Mouse (Mus musculus) kidney, embryonic 15.5 days (tissue): ENCODE data around the gene Anp32e. TPM values are rescaled to one million over a fixed set of nuclear protein-coding genes. Genes with fewer than 3 reads are reported as not detected.
"Not testable (repeated sequence)": the region's sequence is repeated elsewhere in the genome, so short reads cannot be mapped to it uniquely, and the experiment has no call there.

Experiments used
- ATAC-seq: fragments of 200-750 bp; cut with Nextera tagmentation; replicated peaks from 2 replicates; pipeline ENCODE4 v1.8.0; 2017; ENCODE audit warnings: moderate TSS enrichment; ENCODE audit not compliant: low FRiP score
- H3K27ac ChIP-seq: fragments of 300-500 bp; sonication (generic); 2 replicates; pipeline ENCODE4 v1.5.1; 2015; ENCODE audit warnings: mild to moderate bottlenecking, inconsistent platforms
- H3K27me3 ChIP-seq: fragments of 300-500 bp; sonication (generic); 2 replicates; pipeline ENCODE4 v1.6.1; 2015; ENCODE audit warnings: inconsistent platforms
- H3K36me3 ChIP-seq: fragments of 300-500 bp; sonication (generic); 2 replicates; pipeline ENCODE4 v1.6.1; 2015; ENCODE audit warnings: inconsistent platforms
- H3K4me1 ChIP-seq: fragments of 300-500 bp; sonication (generic); 2 replicates; pipeline ENCODE4 v1.6.1; 2015; ENCODE audit warnings: inconsistent platforms
- H3K4me2 ChIP-seq: fragments of 300-500 bp; sonication (generic); 2 replicates; pipeline ENCODE4 v1.6.1; 2015; ENCODE audit warnings: moderate library complexity, mild to moderate bottlenecking, inconsistent platforms
- H3K4me3 ChIP-seq: fragments of 300-500 bp; sonication (generic); replicated peaks from 2 replicates; pipeline ENCODE4 v1.5.1; 2015; ENCODE audit warnings: mild to moderate bottlenecking, inconsistent platforms
- H3K9ac ChIP-seq: fragments of 300-500 bp; sonication (generic); 2 replicates; pipeline ENCODE4 v1.6.1; 2015; ENCODE audit warnings: mild to moderate bottlenecking, inconsistent platforms
- H3K9me3 ChIP-seq: fragments of 300-500 bp; sonication (generic); replicated peaks from 2 replicates; pipeline ENCODE4 v1.6.1; 2016; ENCODE audit warnings: inconsistent platforms
- WGBS: fragments of 180-500 bp; shearing (Covaris S2); methylation state at CpG from one replicate; pipeline ENCODE4 v1.1.7; 2015; ENCODE audit warnings: mixed read lengths; 5-methylcytosine and 5-hydroxymethylcytosine counted together
- polyA plus RNA-seq: library from polyadenylated mRNA; unstranded; fragments of >200 nt; fragmentation: Nextera tagmentation; extraction: Ambion mirVana; gene quantifications from 2 replicates; pipeline ENCODE4 v1.2.1, GENCODE M21; 2015

Anp32e gene
- polyA plus RNA-seq, 1 experiment from 2014 or later = 247 TPM

DNA sequence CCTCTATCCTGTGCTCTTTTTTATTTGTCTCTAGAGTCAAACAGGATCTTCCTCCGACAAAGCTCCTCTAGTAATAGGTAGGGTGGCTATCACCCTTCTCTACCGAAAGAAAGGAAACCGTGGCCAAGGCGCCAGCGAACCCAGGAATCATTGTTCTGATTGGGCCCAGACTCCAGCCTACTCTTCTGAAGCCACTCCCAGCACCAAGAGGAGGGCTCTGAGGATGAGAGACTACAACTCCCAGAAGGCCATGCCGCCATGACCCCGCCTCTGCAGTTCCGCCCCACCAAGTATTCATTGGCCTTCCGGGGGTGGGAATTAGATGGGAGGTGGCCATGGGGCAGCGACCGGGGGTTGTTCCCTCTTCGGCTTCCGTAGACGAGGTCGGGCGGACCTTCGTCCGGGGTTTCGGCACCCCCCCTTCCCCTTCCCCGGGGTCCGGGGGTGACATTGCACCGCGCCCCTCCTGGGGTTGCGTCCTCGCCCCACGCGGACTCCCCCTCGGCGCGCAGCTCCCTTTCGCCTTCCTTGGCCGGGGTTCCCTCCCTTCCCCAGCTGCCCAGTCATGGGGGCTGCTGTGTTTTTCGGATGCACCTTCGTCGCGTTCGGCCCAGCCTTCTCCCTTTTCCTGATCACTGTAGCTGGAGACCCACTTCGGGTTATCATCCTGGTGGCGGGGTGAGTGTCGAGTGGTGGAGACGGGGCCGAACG lies 35.3 kb upstream of the Anp32e start, which contains the start of gene Aph1a:
TSS of gene Aph1a (plus strand) at position 364 of the 711 bp plus-strand sequence.
- H3K4me3 ChIP-seq = peak within 1 kb of the TSS; percentile 73
- WGBS = under 1% methylated on average over 31 of the region's 43 CpGs

DNA sequence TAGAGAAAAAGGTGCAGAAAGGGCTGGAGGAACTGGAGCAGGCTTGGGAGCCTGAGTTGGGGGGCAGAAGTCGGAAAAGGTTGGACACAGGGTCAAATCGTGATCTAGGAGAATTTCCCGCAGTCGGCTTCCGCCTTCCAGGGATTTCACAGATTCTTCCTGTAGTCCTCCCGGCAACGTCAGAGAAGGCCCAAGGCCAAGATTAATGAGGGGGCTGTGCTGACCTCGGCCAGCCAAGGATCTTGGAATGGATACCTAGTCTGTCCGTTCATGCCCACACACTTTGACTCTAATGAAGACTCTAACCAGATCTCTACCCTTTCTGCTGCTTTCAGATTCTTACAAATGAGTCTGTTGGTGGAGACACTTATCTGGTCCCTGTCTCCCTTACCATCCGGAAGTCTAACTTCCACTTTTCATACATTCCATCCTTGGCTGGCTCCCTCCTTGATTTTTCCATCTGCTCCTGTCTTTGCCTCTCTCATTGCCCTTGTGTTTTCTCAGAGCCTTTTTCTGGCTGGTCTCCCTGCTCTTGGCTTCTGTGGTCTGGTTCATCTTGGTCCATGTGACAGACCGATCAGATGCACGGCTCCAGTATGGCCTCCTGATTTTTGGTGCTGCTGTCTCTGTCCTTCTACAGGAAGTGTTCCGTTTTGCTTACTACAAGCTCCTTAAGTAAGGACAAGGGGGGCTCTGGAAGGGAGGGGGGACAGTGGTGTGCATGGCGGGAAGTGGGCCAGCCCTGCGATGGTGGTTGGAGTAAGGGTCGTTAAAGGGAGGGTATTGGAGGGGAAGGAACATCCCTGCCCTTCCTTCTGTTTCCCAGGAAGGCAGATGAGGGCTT lies 34.5 kb upstream of the Anp32e start:
- H3K27me3 ChIP-seq = no peaks in the 10 kb centered on the region
- H3K4me2 ChIP-seq = peak overlapping the region; percentile 72
- peaks cover 18% of the 10 kb centered on the region for H3K36me3 ChIP-seq
- 4% methylated on average over 16 of the region's 16 CpGs for WGBS
- peak overlapping the region; percentile 93 for H3K27ac ChIP-seq
- H3K9me3 ChIP-seq = no peaks in the 10 kb centered on the region
- H3K4me1 ChIP-seq = peaks cover 48% of the 10 kb centered on the region
- H3K9ac ChIP-seq = peak overlapping the region; percentile 69
- ATAC-seq = peak; percentile 23; the same call in 1 of the 2 replicates
- H3K4me3 ChIP-seq = peak overlapping the region; percentile 73

More for the DNA sequence above, 35.3 kb upstream of the Anp32e start, which contains the start of gene Aph1a:
- Histone ChIP-seq H3K27ac (peak within 1 kb of the TSS; percentile 93), H3K9ac (peak within 1 kb of the TSS; percentile 69), H3K36me3 (peaks cover 18% of the 10 kb centered on the region), H3K4me1 (peaks cover 40% of the 10 kb centered on the region), H3K4me2 (peak within 1 kb of the TSS; percentile 72)
- H3K27me3 ChIP-seq, H3K9me3 ChIP-seq: not testable (repeated sequence)
- ATAC-seq = peak; percentile 96

DNA sequence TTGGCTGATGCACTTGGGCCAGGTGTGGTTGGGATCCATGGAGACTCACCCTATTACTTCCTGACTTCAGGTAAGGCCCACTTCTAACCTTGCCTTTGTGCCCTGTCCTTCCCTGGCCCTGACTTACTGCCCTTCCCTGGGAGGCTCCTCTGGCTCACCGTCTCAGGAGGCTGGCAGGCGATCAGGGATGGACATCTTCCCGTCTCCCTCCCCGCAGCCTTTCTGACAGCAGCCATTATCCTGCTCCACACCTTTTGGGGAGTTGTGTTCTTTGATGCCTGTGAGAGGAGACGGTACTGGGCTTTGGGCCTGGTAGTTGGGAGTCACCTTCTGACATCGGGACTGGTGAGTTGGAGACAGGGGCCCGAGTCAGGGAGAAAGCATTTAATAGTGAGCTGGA lies 33.5 kb upstream of the Anp32e start:
- ATAC-seq, H3K27ac ChIP-seq, H3K9ac ChIP-seq, H3K9me3 ChIP-seq, H3K27me3 ChIP-seq: not testable (repeated sequence)
- Histone ChIP-seq H3K4me1 (peaks cover 52% of the 10 kb centered on the region), H3K36me3 (peaks cover 18% of the 10 kb centered on the region), H3K4me2 (peak overlapping the region; percentile 72; the same call in 1 of the 2 replicates), H3K4me3 (0 out of 2 replicates have a peak overlapping the region, but pooled peaks have one; percentile 73)
- WGBS = 81% methylated on average over 7 of the region's 7 CpGs

DNA sequence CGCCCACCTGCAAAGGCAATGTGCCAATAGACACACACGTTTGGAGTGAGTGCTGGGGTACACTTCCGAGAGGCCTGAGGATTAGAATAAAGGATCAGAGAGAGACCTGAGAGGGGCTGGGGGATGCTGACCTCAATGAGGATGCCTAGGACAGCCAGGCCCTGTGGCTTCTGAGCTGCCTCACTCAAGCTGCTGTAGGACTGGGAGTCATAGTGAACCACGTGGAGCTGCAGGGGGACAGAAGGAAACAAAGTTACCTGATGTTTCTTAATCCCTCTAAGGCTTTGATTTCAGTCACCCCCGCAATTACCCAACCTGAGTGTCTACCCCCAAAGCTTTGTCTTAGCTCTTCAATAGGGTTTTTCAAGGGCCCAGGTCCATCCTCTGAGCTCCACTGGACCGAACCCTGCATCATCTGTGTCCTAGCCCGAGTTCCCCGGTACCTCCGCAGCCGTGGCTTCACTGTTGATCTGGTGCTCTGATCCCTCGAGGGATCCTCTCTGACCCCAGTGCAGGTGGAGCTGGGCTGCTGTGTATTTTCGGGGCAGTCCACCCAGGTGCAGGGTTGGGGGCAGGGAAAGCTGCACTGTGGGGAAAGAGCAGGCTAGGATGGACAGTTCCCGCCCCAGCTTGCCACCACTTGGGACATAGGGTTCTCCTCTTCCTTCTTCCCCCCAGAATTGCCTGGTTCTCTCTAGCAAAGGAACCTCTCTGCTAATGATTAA lies 29.1 kb upstream of the Anp32e start:
- Histone ChIP-seq H3K4me1 (peaks cover 58% of the 10 kb centered on the region), H3K36me3 (peaks cover 18% of the 10 kb centered on the region), H3K9me3 (no peaks in the 10 kb centered on the region), H3K27me3 (peaks cover 8% of the 10 kb centered on the region; the same call in 1 of the 2 replicates), H3K27ac (0 out of 2 replicates have a peak overlapping the region, but pooled peaks have one; percentile 6), H3K4me2 (no peak overlapping the region), H3K4me3 (no peak overlapping the region), H3K9ac (no peak overlapping the region)
- WGBS = 74% methylated on average over 13 of the region's 13 CpGs
- ATAC-seq = no peak

DNA sequence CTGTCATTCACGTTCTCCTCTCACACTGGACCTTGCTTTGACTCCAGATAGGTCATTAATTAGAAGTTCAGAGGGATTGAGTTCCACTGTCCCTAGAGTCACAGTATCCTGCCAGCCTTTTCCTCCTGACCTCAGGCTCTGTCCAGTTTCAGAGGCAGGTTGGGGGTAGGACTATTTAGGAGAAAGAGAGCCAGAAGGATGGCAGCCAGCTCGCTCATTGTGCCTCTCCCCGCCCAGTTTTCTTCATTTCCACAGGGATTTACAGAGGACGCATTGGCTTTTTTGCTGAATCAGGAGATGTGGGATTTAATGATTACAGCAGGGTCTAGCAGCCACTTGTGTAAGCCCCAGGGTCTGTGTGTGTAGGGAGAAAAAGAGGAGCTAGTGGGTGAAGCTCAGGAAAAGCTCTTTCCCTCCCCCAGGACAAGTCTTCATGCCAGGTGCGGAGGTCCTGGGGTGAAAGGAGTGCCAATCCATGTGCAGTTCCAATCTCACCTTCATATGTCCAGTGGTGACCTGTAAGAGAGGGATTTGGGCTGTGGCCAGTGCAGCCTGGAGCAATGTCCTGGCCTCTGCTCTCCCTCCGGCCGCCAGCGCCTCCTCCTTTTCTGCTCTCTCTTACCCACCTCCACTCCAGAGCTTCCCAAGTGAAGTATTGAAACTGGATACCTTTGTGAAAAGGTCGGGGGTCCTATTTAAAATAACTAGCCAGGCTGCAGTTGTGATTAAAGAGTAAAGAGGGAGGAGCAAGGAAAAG lies 27.3 kb upstream of the Anp32e start:
- no peaks in the 10 kb centered on the region for H3K9me3 ChIP-seq
- no peak overlapping the region for H3K4me3 ChIP-seq
- H3K36me3 ChIP-seq = peaks cover 12% of the 10 kb centered on the region; the same call in 1 of the 2 replicates
- H3K27ac ChIP-seq = peak overlapping the region; percentile 65
- no peak for ATAC-seq
- H3K4me1 ChIP-seq = peaks cover 71% of the 10 kb centered on the region
- 35% methylated on average over 9 of the region's 9 CpGs for WGBS
- H3K9ac ChIP-seq = no peak overlapping the region; the same call in 1 of the 2 replicates
- peaks cover 12% of the 10 kb centered on the region; the same call in 1 of the 2 replicates for H3K27me3 ChIP-seq
- peak overlapping the region; percentile 76 for H3K4me2 ChIP-seq

DNA sequence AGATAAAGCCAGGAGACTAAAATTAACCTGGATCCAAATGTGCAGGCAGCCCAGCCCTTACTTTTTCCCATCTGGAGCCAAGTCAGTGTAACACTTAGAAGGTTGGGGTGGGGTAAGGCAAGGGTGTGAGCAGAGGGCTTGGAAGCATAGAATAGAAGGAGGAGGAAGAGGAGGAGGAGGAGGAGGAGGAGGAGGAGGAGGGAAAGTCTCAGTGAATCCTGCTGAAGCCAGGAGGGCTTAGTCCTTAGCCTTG lies 26.7 kb upstream of the Anp32e start:
- peak overlapping the region; percentile 76 for H3K4me2 ChIP-seq
- no peak for ATAC-seq
- H3K36me3 ChIP-seq = peaks cover 12% of the 10 kb centered on the region; the same call in 1 of the 2 replicates
- peaks cover 12% of the 10 kb centered on the region; the same call in 1 of the 2 replicates for H3K27me3 ChIP-seq
- H3K27ac ChIP-seq = peak overlapping the region; percentile 72
- H3K9ac ChIP-seq = no peak overlapping the region
- no peak overlapping the region for H3K4me3 ChIP-seq
- no peaks in the 10 kb centered on the region for H3K9me3 ChIP-seq
- H3K4me1 ChIP-seq = peaks cover 76% of the 10 kb centered on the region

DNA sequence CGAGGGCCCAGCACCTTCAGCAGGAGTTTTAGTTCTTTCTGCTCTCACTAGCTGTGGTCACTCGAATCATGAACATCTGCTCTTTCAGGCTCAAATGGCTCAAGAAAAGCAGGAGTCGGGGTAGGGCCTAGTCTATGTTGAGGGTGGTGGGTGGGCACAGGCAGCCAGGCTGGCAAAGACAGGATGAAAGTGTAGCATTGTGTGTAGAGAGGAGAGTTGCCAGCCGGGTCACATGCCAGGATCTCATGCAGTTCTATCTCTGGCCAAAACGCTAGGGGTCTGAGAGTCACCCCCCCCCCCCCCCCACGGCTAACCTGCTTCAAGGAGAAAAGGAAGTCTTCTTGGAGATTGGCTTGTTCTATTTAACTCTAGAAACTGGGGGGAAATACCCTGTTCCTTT lies 26.4 kb upstream of the Anp32e start:
- no peak for ATAC-seq
- Histone ChIP-seq H3K27me3 (peaks cover 12% of the 10 kb centered on the region), H3K4me1 (peaks cover 77% of the 10 kb centered on the region), H3K4me3 (no peak overlapping the region), H3K9ac (no peak overlapping the region), H3K36me3 (peaks cover 9% of the 10 kb centered on the region; the same call in 1 of the 2 replicates), H3K4me2 (peak overlapping the region; percentile 76), H3K9me3 (no peaks in the 10 kb centered on the region), H3K27ac (peak overlapping the region; percentile 72)
- WGBS = 21% methylated on average over 6 of the region's 6 CpGs

DNA sequence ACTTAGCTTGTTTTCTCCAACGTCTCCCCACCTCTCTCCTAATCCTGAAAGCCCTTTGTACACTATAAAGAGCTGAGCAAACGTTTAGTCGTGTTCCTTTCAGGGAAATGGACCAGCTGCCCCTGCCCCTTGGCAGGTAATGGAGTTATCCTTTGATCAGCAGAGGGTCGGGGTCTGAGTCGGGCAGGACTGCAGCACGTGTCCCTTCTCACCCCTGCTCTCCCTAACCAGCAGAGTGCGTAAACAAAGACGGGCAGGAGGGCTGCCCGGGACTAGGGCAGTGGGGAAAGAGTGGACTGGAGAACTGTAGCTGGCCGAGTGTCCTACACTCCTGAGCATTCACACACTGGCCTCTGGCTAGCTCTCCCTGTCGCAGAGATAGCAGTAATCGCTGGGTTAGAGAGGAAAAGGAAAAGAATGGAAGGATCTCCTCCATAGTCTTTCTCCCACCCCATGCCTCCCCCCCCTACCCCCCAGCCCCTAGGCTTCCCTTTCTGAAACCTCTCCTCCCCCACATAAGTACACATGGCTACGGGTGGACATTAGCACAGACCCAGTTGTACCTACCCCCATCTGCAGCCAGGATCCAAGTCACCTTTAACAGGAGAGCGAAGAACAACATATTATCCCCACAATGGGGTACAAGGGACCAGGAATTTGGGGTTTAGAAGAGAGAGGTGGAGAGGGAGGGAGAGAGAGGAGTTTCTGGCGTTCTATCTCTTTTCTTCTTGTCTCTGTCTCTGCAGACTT lies 25.1 kb upstream of the Anp32e start:
- WGBS = 3% methylated on average over 14 of the region's 15 CpGs
- no peaks in the 10 kb centered on the region for H3K9me3 ChIP-seq
- peak overlapping the region; percentile 36; the same call in 1 of the 2 replicates for H3K9ac ChIP-seq
- peaks cover 75% of the 10 kb centered on the region for H3K4me1 ChIP-seq
- H3K4me3 ChIP-seq = peak overlapping the region; percentile 38
- H3K27ac ChIP-seq = peak overlapping the region; percentile 64; the same call in 1 of the 2 replicates
- peak; percentile 47 for ATAC-seq
- H3K36me3 ChIP-seq = no peaks in the 10 kb centered on the region
- H3K27me3 ChIP-seq = peaks cover 12% of the 10 kb centered on the region
- peak overlapping the region; percentile 76 for H3K4me2 ChIP-seq

DNA sequence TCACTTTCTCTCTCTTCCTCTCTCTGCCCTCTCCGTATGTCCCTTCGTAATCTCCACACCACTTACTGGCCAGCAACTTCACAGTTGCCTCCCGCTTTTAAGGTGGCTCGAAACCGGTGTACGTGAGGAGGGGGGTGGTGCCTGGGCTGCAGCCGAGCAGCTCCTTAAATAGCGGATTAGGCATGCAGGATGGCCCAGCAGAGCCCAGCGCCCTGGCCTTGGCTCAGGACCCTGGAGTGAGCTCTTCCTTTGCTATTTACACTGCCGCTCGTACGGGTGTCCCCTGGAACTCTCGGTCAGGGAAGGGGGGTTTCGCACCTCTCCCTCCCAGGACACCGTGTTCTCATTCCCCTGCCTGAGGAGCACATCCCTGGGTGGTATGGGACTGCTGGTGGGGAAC lies 24.5 kb upstream of the Anp32e start, which contains the start of gene Car14:
TSS of gene Car14 (minus strand) at position 124 of the 400 bp plus-strand sequence.
- Histone ChIP-seq H3K36me3 (no peaks in the 10 kb centered on the region), H3K9me3 (no peaks in the 10 kb centered on the region), H3K4me2 (peak within 1 kb of the TSS; percentile 76), H3K27me3 (peaks cover 12% of the 10 kb centered on the region), H3K4me1 (peaks cover 68% of the 10 kb centered on the region), H3K9ac (peak within 1 kb of the TSS; percentile 36), H3K27ac (peak within 1 kb of the TSS; percentile 64), H3K4me3 (peak within 1 kb of the TSS; percentile 38)
- peak; percentile 33; the same call in 1 of the 2 replicates for ATAC-seq
- WGBS = under 1% methylated on average over 15 of the region's 15 CpGs

DNA sequence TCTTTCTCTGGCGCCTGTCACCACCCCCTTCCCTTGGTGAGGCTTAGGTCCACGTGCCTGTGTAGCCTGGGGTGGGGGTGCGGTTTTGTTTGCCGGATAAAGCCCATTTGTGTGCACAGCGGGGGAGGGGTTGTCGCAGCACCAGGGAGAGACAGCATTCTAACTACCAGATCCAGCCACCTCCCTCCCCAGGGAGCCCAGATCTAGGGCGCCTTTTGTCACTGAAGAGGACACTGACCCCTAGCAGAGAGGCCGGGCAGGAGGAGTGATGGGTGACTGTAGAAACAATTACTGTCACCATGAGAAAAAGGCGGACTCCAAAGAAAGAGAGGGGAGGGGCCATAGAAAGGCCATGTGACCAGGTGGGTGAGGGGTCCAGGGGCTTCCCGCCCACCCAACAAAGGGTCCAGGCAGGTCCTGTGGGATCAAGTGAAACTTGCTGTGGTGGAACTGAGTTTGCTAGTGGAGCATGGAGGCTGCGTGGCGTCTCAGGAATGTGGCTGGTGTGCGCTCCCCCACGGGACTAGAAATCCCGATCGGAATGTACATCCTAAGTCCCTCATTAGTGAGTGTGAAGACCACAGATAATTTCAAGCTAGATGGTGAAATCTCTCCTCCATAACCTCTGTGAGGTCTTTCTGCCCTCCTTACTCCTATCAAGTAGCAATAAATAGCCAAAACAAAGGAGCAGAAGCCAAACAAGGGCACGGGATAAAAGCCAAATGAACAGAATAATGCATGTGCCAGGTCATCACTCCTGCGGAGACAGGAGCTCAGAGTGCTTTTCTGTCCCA lies 23.7 kb upstream of the Anp32e start:
- peaks cover 61% of the 10 kb centered on the region for H3K4me1 ChIP-seq
- peak overlapping the region; percentile 76 for H3K4me2 ChIP-seq
- H3K9ac ChIP-seq = peak overlapping the region; percentile 36
- ATAC-seq = peak; percentile 58
- peaks cover 12% of the 10 kb centered on the region for H3K27me3 ChIP-seq
- H3K9me3 ChIP-seq = no peaks in the 10 kb centered on the region
- H3K27ac ChIP-seq = peak overlapping the region; percentile 64
- under 1% methylated on average over 18 of the region's 18 CpGs for WGBS
- peak overlapping the region; percentile 38 for H3K4me3 ChIP-seq
- H3K36me3 ChIP-seq = no peaks in the 10 kb centered on the region
